Mouse (Mus musculus) G1E (cell line): ENCODE data around the gene Tmem42.

Experiments
- CTCF ChIP-seq: IDR thresholded peaks from 2 replicates; pipeline ENCODE4 v1.5.1; 2012; ENCODE audit warnings: low read depth, low read length, inconsistent platforms, mixed read lengths
- GATA1 ChIP-seq: IDR thresholded peaks from 2 replicates; pipeline ENCODE4 v1.6.1; 2012; ENCODE audit warnings: borderline replicate concordance, low read length, inconsistent platforms, mixed read lengths
- GATA2 ChIP-seq: IDR thresholded peaks from 2 replicates; pipeline ENCODE4 v1.6.1; 2012; ENCODE audit warnings: low read depth, low read length, inconsistent platforms, borderline replicate concordance
- POLR2AphosphoS5 ChIP-seq: IDR thresholded peaks from 2 replicates; pipeline ENCODE4 v1.6.1; 2012; ENCODE audit warnings: low read depth, low read length, inconsistent platforms; ENCODE audit not compliant: insufficient replicate concordance

DNA sequence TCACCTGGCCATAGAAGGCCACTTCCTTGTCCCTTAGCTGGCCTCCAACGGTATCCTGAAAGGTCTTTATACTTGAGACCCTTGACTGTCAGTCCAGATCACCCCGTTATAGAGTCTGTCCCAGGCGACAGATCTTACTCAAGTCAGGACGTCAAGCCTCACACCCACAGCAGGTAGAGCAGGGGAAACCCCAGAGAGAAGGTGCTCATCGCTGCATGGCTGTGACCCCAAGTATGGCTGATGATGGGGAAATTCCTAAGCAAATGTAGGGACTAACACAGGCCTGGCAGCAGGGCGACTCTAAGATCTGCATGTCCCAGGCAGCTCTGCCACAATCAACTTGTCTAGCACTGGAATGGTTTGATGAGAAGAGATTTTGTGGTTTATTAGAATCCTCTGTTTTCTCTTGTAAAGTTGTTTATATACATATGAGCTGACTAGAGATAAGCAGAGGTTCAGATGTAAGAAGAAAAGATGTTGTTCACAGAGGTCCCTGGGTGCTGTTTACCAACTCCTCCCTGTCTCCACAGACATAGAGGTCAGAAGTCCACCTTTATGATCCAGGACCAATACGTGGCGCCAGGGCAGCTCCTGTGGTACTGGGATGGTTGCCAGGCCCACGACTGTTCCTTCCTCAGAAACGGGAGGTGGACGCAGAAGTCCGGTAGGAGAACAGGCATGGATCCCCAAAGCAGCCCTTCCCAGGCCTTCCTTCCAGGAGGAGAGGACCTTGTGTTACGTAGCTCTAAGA, 10.5 kb downstream of the Tmem42 start:
- TF ChIP-seq CTCF (no peak), GATA1 (no peak), GATA2 (no peak), POLR2AphosphoS5 (no peak)
